Mouse (Mus musculus) myocyte (in vitro differentiated cells): ENCODE data around the gene Bbs4. TPM values are rescaled to one million over a fixed set of nuclear protein-coding genes. Genes with fewer than 3 reads are reported as not detected.

ENCODE experiments used
- H3K27me3 ChIP-seq: one replicate; pipeline ENCODE4 v1.6.1; 2011; ENCODE audit not compliant: control insufficient read depth, insufficient read depth, insufficient read length
- H3K36me3 ChIP-seq: one replicate; pipeline ENCODE4 v1.6.1; 2011; ENCODE audit not compliant: control insufficient read depth, insufficient read depth
- H3K4me2 ChIP-seq: one replicate; pipeline ENCODE4 v1.6.1; 2011; ENCODE audit warnings: low read depth, control low read depth
- H3K4me3 ChIP-seq: one replicate; pipeline ENCODE4 v1.5.1; 2011; ENCODE audit warnings: mild to moderate bottlenecking, control low read depth, moderate library complexity
- H3K79me2 ChIP-seq: one replicate; pipeline ENCODE4 v1.6.1; 2011; ENCODE audit not compliant: control insufficient read depth, insufficient read depth
- H3ac ChIP-seq: one replicate; pipeline ENCODE4 v1.6.1; 2011; ENCODE audit not compliant: control insufficient read depth, insufficient read length
- CEBPB ChIP-seq: IDR thresholded peaks from 2 replicates; pipeline ENCODE4 v1.6.1; 2011; ENCODE audit warnings: mild to moderate bottlenecking, moderate library complexity; ENCODE audit not compliant: poor library complexity, insufficient read depth, severe bottlenecking
- E2F4 ChIP-seq: IDR thresholded peaks from one replicate; pipeline ENCODE4 v1.6.1; 2011; ENCODE audit warnings: mild to moderate bottlenecking, control low read depth, moderate library complexity; ENCODE audit not compliant: insufficient read depth
- MAX ChIP-seq: IDR thresholded peaks from one replicate; pipeline ENCODE4 v1.6.1; 2011; ENCODE audit warnings: low read depth, mild to moderate bottlenecking, control low read depth
- MYOD1 ChIP-seq, 3 experiments: IDR thresholded peaks; one replicate each; pipeline ENCODE4 v1.6.1; 2011; ENCODE audit warnings: control low read depth in 2 of 3, low read depth in 2 of 3, mild to moderate bottlenecking in 2 of 3, moderate library complexity in 1 of 3; ENCODE audit not compliant: insufficient read length in 2 of 3, control insufficient read depth in 1 of 3
- MYOG ChIP-seq, 3 experiments: IDR thresholded peaks; one replicate each; pipeline ENCODE4 v1.6.1; 2011; ENCODE audit warnings: control low read depth in 2 of 3, low read depth in 2 of 3, mild to moderate bottlenecking in 2 of 3; ENCODE audit not compliant: insufficient read length in 2 of 3, control insufficient read depth in 1 of 3, insufficient read depth in 1 of 3
- POLR2A ChIP-seq: IDR thresholded peaks from one replicate; pipeline ENCODE4 v1.6.1; 2011; ENCODE audit warnings: low read depth, mild to moderate bottlenecking, control low read depth, moderate library complexity; ENCODE audit not compliant: insufficient read length
- POLR2AphosphoS2 ChIP-seq: IDR thresholded peaks from one replicate; pipeline ENCODE4 v1.6.1; 2011; ENCODE audit warnings: low read depth, control low read depth; ENCODE audit not compliant: insufficient read length
- REST ChIP-seq: IDR thresholded peaks from one replicate; pipeline ENCODE4 v1.6.1; 2011; ENCODE audit warnings: mild to moderate bottlenecking, control low read depth, moderate library complexity; ENCODE audit not compliant: insufficient read depth, insufficient read length
- SRF ChIP-seq: IDR thresholded peaks from one replicate; pipeline ENCODE4 v1.6.1; 2011; ENCODE audit warnings: low read depth; ENCODE audit not compliant: control insufficient read depth, insufficient read length
- TCF12 ChIP-seq: IDR thresholded peaks from one replicate; pipeline ENCODE4 v1.6.1; 2011; ENCODE audit warnings: mild to moderate bottlenecking, control low read depth; ENCODE audit not compliant: poor library complexity, insufficient read depth, severe bottlenecking
- TCF3 ChIP-seq: IDR thresholded peaks from one replicate; pipeline ENCODE4 v1.6.1; 2011; ENCODE audit warnings: low read depth, control low read depth; ENCODE audit not compliant: insufficient read length
- USF1 ChIP-seq: IDR thresholded peaks from one replicate; pipeline ENCODE4 v1.6.1; 2011; ENCODE audit warnings: low read depth, mild to moderate bottlenecking, control low read depth, moderate library complexity
- polyA plus RNA-seq: library from polyadenylated mRNA; unstranded; fragments of >200 nt; fragmentation: generic; extraction: Trizol; gene quantifications from one replicate; pipeline ENCODE4 v1.2.1, GENCODE M21; 2012; ENCODE audit warnings: missing spikeins

Bbs4 gene
- polyA plus RNA-seq: 3.8 TPM

DNA sequence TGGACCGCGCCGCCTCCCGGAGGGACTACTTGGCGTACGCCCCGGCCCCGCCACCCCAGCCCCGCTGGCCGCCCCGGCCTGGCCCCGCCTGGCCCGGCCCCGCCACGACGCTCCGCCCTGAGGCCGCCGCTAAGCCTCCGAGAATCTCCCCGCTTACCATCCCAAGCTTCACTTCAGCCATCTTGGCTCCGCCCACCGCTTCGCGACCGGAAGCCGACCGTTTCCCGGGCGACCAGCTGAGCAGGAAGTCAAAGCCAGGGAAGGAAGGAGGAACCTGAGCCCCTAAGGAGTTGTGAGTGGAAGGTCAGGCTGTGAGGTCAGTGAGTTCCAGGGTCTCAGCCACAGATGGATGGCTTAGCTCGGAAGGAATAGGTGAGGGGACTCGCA is at the start of gene Bbs4:
Gene Bbs4, minus strand, starts transcription at position 256 of the 387 bp plus-strand sequence.
- no peak within 1 kb of the TSS for H3ac ChIP-seq
- TF ChIP-seq REST (no peak), POLR2A (peak; percentile 63), MYOD1 (IDR thresholded peaks at IDR 0.05; ENCODE audit: control insufficient read depth in 1 of 3, insufficient read length in 2 of 3, low read depth in 2 of 3) (no peak), E2F4 (no peak), CEBPB (no peak), MYOG (IDR thresholded peaks at IDR 0.05; ENCODE audit: control insufficient read depth in 1 of 3, insufficient read depth in 1 of 3, insufficient read length in 2 of 3, low read depth in 2 of 3) (no peak), TCF3 (no peak), POLR2AphosphoS2 (peak; percentile 73), TCF12 (no peak), USF1 (peak; percentile 4), SRF (no peak), MAX (no peak)
- peak within 1 kb of the TSS; percentile 84 for H3K4me2 ChIP-seq
- H3K4me3 ChIP-seq: peak within 1 kb of the TSS; percentile 39
- H3K27me3 ChIP-seq: no peaks in the 10 kb centered on the region
- H3K36me3 ChIP-seq: no peaks in the 10 kb centered on the region
- H3K79me2 ChIP-seq: no peaks in the 10 kb centered on the region

DNA sequence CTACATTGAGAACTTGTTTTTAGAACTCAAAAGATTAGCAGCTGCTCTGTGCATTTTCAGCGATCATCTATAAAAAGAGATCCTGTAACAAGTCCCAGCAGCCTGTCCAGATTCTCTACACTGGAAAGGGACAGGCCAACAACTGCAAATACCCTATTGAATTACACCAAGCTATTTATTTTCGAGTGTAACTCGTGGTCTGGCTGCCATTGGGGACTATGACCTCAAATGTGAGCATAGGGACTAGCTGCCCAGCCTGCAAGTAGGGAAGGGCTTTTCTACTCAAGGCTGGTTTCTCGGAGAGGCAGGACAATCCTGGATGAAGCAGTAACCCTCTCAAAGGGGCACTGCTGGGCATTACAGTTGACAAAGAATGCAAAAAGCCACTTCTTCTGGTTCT is 35.8 kb upstream of the Bbs4 start:
- Histone ChIP-seq H3K27me3 (no peaks in the 10 kb centered on the region), H3ac (no peak overlapping the region), H3K36me3 (peaks cover 28% of the 10 kb centered on the region), H3K4me2 (no peak overlapping the region), H3K4me3 (no peak overlapping the region), H3K79me2 (no peaks in the 10 kb centered on the region)
- peak in 1 of 3 experiments; percentile 54 for TF ChIP-seq MYOG (IDR thresholded peaks at IDR 0.05; ENCODE audit: control insufficient read depth in 1 of 3, insufficient read depth in 1 of 3, insufficient read length in 2 of 3, low read depth in 2 of 3)
- TF ChIP-seq MYOD1 (IDR thresholded peaks at IDR 0.05; ENCODE audit: control insufficient read depth in 1 of 3, insufficient read length in 2 of 3, low read depth in 2 of 3): no peak

DNA sequence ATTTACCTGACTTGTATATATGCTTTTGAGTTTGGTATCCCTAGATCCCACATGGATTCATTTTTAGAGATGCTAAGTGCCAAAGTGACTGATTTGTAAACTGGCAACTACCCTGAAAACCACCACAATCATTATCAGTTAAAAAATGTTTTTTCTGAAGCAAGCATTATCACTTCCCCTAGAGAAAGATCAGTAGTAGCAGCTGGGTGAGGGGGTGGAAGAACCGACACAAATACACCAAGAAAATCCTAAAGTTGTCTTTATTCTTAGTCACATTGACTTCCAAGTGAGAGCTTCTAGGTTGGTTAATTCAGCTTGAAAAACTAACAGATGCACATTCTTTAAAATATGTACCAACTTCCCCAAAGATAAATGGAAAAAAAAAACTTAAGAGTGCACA is 35.0 kb upstream of the Bbs4 start:
- no peak overlapping the region for H3ac ChIP-seq
- H3K27me3 ChIP-seq: no peaks in the 10 kb centered on the region
- peaks cover 23% of the 10 kb centered on the region for H3K36me3 ChIP-seq
- TF ChIP-seq MAX: no peak
- no peak for TF ChIP-seq E2F4
- TF ChIP-seq REST: no peak
- no peaks in the 10 kb centered on the region for H3K79me2 ChIP-seq
- H3K4me3 ChIP-seq: no peak overlapping the region
- H3K4me2 ChIP-seq: peak overlapping the region; percentile 33

DNA sequence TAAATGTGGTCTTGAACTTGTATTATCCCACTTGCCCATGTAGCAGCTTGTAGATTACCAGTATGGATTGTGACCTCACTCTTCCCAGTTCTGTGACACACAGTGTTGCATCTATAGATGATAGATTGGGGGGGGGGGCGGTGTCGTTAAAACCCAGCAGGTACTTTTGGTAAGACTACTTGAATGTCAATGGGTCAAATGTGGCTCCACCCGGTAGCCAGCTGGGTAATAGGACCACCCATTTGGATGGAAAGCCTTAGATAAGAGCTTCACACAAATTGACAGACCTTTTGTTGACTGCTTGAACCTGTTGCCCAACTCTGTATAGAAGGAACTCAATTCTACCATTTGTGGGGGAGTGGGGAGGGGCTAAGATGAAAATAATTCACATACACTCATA is 34.2 kb upstream of the Bbs4 start:
- no peak overlapping the region for H3ac ChIP-seq
- no peak overlapping the region for H3K4me2 ChIP-seq
- H3K4me3 ChIP-seq: no peak overlapping the region
- no peaks in the 10 kb centered on the region for H3K79me2 ChIP-seq
- TF ChIP-seq MAX: no peak
- TF ChIP-seq MYOD1 (IDR thresholded peaks at IDR 0.05; ENCODE audit: control insufficient read depth in 1 of 3, insufficient read length in 2 of 3, low read depth in 2 of 3): no peak
- TF ChIP-seq MYOG (IDR thresholded peaks at IDR 0.05; ENCODE audit: control insufficient read depth in 1 of 3, insufficient read depth in 1 of 3, insufficient read length in 2 of 3, low read depth in 2 of 3): no peak
- no peak for TF ChIP-seq TCF12
- TF ChIP-seq CEBPB: no peak
- TF ChIP-seq E2F4: no peak
- TF ChIP-seq POLR2A: no peak
- no peak for TF ChIP-seq SRF
- no peak for TF ChIP-seq REST
- TF ChIP-seq POLR2AphosphoS2: no peak
- TF ChIP-seq USF1: no peak
- TF ChIP-seq TCF3: no peak
- peaks cover 15% of the 10 kb centered on the region for H3K36me3 ChIP-seq
- no peaks in the 10 kb centered on the region for H3K27me3 ChIP-seq

DNA sequence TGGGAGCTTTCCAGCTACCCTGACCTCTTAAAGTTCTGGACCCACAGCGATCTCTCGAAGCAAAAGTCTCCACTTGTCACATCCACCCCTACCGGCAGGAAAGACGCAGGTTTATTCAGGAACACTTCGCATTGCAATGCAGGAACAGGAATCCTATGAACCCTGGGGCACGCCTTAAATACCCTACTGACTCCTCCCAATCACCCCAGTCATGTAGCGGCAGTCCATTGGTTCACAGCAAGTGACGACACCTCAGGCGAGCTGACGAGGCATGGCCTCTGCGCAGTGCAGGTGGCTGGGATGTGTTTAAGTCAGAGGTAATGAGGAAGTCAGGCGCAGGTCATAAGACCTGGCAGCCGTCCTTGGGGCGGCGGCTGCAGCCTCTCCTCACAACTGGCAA is 22.3 kb upstream of the Bbs4 start:
- Histone ChIP-seq H3K36me3 (no peaks in the 10 kb centered on the region), H3K27me3 (no peaks in the 10 kb centered on the region), H3K79me2 (no peaks in the 10 kb centered on the region), H3ac (no peak overlapping the region), H3K4me2 (no peak overlapping the region), H3K4me3 (no peak overlapping the region)
- TF ChIP-seq POLR2AphosphoS2: no peak
- no peak for TF ChIP-seq MAX
- TF ChIP-seq USF1: no peak
- no peak for TF ChIP-seq REST
- no peak for TF ChIP-seq POLR2A
- TF ChIP-seq CEBPB: no peak
- no peak for TF ChIP-seq MYOD1 (IDR thresholded peaks at IDR 0.05; ENCODE audit: control insufficient read depth in 1 of 3, insufficient read length in 2 of 3, low read depth in 2 of 3)
- TF ChIP-seq TCF3: no peak
- no peak for TF ChIP-seq SRF
- no peak for TF ChIP-seq TCF12
- no peak for TF ChIP-seq MYOG (IDR thresholded peaks at IDR 0.05; ENCODE audit: control insufficient read depth in 1 of 3, insufficient read depth in 1 of 3, insufficient read length in 2 of 3, low read depth in 2 of 3)
